Mouse (Mus musculus) layer of hippocampus, postnatal 25 days (tissue): ENCODE measurements around the gene Manba. TPM values are rescaled to one million over a fixed set of nuclear protein-coding genes. Genes with fewer than 3 reads are reported as not detected.
A peak's percentile ranks its signal among the peaks of the same experiment; 100 is the strongest.
"Not testable (repeated sequence)": the region's sequence is repeated elsewhere in the genome, so short reads cannot be mapped to it uniquely, and the experiment has no call there.

Experiments
- DNase-seq, 2 experiments: peaks; one replicate each; pipeline ENCODE4 v3.0.0; 2022; ENCODE audit warnings: mixed read lengths in 2 of 2, low spot score in 1 of 2; ENCODE audit errors: extremely low spot score in 1 of 2
- total RNA-seq, 2 experiments: library from RNA; stranded (reverse); gene quantifications; 2 replicates each; pipeline ENCODE4 v1.2.3; 2021

The Manba gene
- total RNA-seq, result 1 to 10 TPM; 6.0 to 7.4 TPM

DNA sequence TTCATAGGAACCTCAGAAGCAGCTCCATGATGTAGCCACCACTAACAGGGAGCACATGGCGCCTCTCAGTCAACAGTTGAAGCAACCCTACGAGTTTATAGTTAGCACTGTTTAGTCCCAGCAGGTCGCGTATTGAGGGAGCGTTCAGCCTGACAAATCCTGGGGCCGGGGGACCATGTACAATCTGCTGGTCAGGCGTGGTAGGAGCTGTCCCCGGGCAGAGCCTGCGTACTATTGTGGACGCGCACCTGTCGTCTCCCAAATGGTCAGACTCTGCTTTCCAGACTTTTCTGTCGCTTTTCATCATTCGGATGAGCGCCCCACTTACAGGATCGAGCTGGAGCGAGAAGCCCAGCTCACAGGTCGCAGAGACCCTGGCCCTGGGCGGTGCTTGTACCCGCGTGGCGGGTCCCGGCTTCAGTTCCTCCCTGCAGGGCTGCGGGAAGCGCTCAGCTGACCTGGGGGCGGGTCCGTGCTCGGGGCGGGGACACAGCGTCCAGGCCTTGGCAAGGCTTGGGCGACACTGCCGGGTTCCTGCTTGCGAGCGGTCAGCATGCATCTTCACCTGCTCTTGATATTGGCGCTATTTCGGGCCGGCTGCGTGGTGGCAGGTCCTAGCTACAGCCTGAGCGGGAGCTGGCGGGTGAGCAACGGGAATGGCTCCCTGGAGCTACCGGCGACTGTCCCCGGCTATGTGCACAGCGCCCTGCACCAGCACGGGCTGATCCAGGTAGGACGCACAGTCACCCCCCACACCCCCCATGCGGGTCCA, at the start of gene Manba:
Gene Manba (plus strand): TSS at position 484 of the 772 bp plus-strand sequence.
- DNase-seq, result peak; percentile 47 to 53

DNA sequence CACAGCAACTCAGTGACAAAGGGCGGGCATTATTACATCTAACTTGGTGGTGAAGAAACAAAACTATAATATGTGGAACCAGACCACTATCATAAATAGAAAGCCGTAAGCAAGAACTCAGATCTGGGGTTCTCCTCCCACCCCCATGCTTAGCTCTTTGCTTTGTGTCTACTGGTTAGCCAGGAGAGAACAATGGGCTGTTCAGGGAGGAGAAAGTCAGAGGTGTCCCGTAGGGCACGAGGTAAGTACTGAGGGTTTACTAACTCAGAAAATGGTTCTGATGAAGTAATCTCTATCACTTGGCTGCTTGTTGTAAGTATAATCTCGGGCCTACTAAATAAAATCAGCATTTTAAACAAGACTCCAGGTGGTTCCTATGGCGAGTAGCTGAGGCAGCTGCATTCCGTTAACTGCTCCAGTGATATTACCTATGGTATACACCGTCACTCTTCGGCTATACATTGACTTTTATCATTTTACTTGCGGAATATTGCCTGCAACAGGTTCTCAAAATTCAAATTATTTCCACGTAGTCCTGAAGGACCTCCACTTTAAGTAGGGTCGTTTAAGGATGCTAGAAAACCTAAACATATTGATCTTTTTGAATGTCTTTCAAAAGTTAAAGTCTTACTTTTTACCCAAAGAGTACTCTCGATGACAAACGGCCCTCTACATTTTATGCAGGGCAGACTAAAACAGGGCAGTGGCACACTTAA, 48.4 kb upstream of the Manba start:
- DNase-seq, result no peak

DNA sequence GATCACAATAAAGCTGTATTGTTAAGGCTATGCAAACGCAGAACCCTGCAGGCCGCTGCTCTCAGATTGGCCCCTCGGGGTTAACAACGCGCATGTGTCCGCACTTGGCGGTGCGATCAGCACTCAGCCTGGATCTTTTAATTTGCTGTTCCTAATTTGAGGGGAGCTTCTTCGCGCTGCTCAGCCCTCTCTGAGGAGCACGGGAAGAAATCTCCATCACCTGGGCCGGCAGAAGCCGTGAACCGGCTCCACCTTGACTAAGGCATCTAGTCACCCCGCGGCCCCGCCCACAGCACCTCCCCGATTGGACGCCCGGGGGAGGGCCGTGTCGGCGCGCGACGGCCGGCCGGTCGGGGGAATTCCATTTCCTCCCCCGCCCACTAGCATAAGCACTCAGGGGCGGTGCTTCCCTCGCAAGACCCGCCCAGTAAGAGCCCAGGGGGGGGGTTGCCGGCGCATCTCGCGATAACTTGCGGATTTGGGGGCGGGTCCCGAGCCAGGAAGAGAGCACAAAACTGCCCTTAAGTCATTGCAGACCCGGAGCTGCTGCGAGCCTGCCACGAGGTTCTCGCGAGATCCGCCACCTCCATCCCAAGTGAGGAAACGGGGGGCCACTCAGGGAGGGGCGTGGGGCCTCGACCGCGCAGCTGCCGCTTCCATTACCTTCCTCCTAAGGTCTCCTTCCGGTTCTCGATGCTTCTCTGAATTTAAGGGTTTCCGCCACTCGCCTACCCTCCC, 47.5 kb upstream of the Manba start, which contains the start of gene Ube2d3:
Gene Ube2d3 (plus strand): TSS at position 392 of the 738 bp plus-strand sequence.
- DNase-seq, result peak; percentile 93 to 99

DNA sequence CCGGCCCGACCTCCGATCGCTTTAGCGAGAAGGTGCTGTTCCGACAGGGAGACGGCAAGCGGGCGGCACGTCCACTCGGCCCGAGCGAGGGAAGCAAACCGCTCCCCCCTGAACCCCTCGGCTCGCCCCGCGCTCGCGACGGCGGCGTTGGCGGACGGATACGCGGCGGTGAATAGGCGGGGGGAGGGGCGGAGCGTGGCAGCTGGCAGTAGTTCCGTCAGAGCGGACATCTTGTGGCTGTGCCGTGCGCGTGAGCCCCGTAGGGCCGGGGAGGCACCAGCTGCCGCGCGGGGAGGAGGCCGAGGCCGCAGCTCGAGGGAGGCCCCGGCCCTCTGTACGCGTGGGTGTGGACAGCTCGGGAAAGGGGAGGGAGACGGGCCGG, 46.9 kb upstream of the Manba start:
- peak in 1 of 2 experiments; percentile 93 for DNase-seq

- peak; percentile 49 to 68 for DNase-seq
These were observed 46.4 kb upstream of the Manba start for GRCm38 (mm10) chr3:135438913-135439531.

DNA sequence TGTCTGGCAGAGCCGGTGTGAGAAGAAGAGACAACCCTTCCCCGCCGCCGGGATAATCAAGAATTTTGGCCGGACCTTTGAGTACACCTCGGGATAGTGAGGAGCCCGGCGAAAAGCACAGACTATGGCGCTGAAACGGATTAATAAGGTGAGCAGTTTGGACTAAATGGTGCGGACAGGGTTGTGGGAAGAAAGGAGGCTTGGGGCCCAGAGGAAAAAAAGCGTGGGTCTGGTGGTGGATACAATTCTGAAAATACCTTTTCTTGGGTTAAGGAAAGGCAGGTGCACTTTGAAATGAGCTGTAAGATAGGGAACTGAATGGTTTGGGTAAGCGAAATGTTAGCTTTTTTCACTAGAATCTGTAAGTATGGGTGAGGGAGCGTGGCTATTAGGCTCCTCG, 45.8 kb upstream of the Manba start:
- DNase-seq, result no peak

DNA sequence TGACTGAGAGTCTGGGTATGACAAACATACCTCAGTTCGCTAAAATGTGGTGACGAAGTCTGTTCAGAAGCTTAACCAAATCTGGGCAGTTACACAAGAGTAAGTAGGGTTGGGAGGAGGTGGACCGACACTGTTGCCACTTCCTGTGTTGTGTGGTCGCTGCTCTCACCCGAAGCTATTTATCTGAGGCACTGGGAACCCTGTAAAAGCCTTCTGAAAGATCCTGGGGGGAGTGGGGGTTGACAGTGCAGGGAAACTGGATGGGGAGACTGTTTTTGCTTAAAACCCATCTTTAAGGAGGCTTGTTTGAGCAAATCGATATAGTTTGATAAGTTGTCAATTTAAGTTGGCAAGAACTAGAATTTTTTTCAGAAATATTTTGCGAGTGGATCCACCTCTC, 45.2 kb upstream of the Manba start:
- DNase-seq, result peak in 1 of 2 experiments; percentile 13

GRCm38 (mm10) chr3:135440621-135441020, 44.8 kb upstream of the Manba start:
- no peak for DNase-seq

GRCm38 (mm10) chr3:135444930-135445329, 40.5 kb upstream of the Manba start:
- DNase-seq, result no peak

DNA sequence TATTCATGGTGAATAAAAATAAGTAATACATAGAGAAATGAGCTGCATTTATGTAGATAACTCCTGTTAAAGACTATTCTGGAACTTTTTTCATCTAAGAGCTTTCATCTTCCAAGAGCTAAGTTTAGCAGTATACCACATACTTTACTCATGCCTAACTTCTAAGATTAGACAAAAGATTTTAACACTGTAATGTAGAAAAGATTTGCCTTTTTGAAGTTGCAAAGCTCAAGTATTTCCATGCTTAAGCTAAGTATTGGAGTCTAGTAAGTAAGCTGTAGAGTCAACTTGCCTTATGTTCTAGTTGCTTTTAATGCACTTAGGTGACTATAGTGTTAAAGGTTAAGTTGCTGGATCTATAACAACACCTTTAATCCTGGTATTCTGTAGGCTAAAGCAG, 26.4 kb upstream of the Manba start:
- DNase-seq, result no peak

DNA sequence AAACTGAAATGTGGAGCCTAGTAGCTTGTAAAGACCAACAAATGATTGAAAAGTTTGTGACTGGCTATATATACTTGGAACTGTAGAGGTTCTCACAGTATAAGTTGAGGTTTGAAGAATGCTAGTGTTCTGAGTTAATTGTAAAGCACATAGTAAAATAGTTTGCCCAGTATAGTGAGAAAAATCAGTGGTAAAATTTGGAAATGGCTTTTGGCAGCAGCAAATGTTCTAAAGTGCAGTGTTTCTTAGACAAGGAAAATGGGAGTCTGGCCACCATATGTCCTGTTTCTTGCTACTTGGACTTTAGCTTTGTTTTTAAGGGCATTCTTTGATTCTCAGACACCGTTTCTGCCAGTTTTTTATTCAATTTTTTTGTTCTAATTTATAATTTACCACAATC, 17.0 kb upstream of the Manba start:
- no peak for DNase-seq

- DNase-seq, result no peak
These were observed 16.3 kb upstream of the Manba start for GRCm38 (mm10) chr3:135469146-135469545.

DNA sequence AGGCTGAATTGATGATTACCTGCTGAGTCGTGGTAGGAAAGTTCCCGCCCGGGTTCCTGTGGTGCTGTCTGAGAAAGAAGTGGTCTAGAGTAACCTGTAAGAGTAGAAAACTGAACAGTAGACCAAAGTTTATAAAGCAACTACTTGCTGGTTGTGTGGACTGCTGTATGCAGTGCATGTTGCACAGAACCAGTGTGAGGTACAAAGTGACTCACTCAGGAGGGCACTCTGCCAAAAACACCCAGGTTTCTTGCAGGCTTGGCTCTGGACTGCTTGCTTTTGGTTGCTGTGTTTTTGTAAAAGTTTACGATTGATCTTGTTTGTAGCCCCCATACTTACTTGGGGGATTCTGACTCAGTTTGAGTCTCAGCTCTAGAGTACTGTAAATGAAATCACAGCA, 15.4 kb upstream of the Manba start:
- DNase-seq, result peak in 1 of 2 experiments; percentile 48

DNA sequence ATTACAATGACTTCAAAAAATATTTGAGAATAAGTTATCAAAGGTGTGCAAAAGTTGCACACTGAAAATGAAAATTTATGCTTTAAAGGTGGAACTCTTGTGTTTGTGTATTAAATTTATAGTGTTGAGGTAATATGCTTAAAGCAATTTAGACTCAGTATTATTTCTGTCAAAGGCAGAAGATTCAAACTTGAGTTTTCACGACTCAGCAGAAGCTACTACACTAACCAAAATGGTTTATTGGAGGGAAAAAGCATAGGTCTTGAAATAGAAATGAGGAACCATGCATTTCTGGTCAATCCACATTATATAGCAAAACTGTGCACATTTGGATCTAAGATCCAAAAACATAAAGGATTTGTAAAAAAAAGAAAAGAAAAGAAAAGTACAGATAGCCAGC, 14.6 kb upstream of the Manba start:
- DNase-seq, result no peak

DNA sequence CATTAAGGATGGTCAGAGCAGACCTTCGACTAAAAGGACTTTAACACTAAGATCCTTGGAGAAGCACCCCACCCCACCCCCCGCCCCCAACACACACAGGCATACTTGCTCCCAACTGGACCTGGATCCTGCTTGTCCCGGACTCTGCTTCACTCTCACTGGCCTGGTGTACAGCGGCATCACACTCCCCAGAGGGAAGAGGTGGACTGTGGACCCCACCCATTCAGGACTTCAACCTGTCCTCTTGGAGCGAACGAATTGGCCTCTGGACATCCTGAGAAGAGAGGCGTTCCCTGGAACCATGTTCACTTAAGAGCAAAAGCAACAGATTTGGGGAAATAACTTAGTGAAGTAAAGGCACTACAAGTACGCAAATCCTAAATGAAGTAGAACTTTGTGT, 10.4 kb upstream of the Manba start:
- DNase-seq, result no peak

DNA sequence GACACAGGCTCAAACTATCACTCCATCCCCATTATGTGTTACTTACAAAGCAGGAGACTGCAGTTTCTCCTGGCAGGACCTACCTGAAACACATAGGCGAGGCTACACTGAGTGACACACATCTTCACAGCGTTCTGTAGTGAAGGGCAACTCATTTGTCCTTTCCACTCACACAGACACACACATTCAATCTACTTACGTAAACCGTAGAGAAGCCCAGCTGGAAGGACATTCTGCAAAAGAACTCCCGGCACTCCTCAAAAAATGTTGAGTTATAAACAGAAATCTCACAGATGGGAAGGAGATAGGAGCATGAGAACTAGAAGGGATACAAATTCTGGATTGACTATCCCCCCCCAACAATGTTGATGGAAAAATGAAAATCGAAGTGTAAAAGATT, 9.1 kb upstream of the Manba start:
- no peak for DNase-seq

DNA sequence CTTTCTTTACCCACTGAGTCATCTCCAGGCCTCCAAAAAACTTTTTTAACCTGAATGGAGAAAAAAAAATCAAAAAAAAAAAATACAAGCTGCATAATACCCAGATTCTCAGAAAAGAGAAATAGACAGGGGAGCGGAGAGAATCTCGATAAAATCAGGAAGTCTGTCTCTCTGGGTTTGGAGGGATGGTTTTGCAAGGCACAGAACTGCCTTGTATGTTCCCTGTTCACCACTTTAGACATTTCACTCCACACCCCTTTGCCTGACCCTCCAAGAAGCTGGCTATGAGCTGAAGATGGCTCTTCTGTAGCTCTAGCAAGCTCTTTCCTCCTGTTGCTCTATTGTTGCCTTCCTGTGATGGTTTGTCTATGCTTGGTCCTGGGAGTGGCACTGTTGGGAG, 8.4 kb upstream of the Manba start:
- DNase-seq, result no peak

- DNase-seq, result not testable (repeated sequence)
These were observed 6.3 kb upstream of the Manba start for GRCm38 (mm10) chr3:135479090-135479489.

DNA sequence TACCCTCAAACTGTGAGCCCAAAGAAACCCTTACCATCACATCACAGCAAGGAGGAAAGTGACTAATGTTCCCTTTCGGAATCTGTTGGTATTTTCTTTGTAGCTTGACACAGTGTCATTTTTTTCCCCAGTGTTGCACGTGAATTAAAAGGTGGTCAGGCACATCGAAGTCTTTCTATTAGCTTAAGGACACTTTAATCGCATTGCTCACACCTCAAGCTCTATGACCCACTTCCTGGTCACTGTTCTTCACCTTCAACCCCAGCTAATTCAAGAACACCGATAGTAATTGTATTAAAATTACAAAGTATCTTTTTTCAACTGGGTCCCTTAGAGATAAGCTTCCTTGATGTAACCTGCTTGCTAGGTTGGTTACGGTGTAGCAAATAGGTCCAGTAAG, 4.6 kb upstream of the Manba start:
- DNase-seq, result no peak

GRCm38 (mm10) chr3:135481608-135482007, 3.8 kb upstream of the Manba start:
- no peak for DNase-seq

DNA sequence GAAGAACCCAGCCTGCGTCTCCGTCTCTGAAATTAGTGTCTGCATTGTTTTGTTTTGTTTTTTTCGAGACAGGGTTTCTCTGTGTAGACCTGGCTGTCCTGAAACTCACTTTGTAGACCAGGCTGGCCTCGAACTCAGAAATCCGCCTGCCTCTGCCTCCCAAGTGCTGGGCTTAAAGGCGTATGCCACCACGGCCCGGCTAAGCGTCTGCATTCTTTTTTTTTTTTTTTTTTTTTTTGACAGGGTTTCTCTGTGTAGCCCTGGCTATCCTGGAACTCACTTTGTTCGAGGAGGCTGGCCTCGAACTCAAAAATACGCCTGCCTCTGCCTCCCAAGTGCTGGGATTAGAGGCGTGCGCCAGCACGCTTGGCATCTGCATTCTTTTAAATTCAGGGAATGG, 761 bp upstream of the Manba start:
- DNase-seq, result not testable (repeated sequence)
